Mouse (Mus musculus) heart, embryonic 12.5 days (tissue): ENCODE data around the gene Rpl10a. TPM values are rescaled to one million over a fixed set of nuclear protein-coding genes. Genes with fewer than 3 reads are reported as not detected.
A peak's percentile ranks its signal among the peaks of the same experiment; 100 is the strongest.

Experiments
- ATAC-seq: fragments of 200-750 bp; cut with Nextera tagmentation; 2 replicates; pipeline ENCODE4 v1.8.0; 2017; ENCODE audit warnings: moderate TSS enrichment, moderate library complexity; ENCODE audit not compliant: insufficient number of reproducible peaks, low FRiP score
- H3K27ac ChIP-seq: fragments of 300-500 bp; sonication (generic); 2 replicates; pipeline ENCODE4 v1.5.1; 2016; ENCODE audit warnings: mild to moderate bottlenecking, moderate library complexity; ENCODE audit not compliant: poor library complexity, severe bottlenecking
- H3K27me3 ChIP-seq: fragments of 300-500 bp; sonication (generic); replicated peaks from 2 replicates; pipeline ENCODE4 v1.6.1; 2016; ENCODE audit warnings: mild to moderate bottlenecking, moderate library complexity
- H3K36me3 ChIP-seq: fragments of 300-500 bp; sonication (generic); 2 replicates; pipeline ENCODE4 v1.6.1; 2016; ENCODE audit warnings: mild to moderate bottlenecking, moderate library complexity
- H3K4me1 ChIP-seq: fragments of 300-500 bp; sonication (generic); replicated peaks from 2 replicates; pipeline ENCODE4 v1.6.1; 2016; ENCODE audit warnings: mild to moderate bottlenecking
- H3K4me2 ChIP-seq: fragments of 300-500 bp; sonication (generic); 2 replicates; pipeline ENCODE4 v1.6.1; 2016; ENCODE audit warnings: mild to moderate bottlenecking, moderate library complexity
- H3K4me3 ChIP-seq: fragments of 300-500 bp; sonication (generic); 2 replicates; pipeline ENCODE4 v1.5.1; 2016; ENCODE audit warnings: mild to moderate bottlenecking
- H3K9ac ChIP-seq: fragments of 300-500 bp; sonication (generic); 2 replicates; pipeline ENCODE4 v1.6.1; 2016; ENCODE audit warnings: mild to moderate bottlenecking, moderate library complexity
- H3K9me3 ChIP-seq: fragments of 300-500 bp; sonication (generic); replicated peaks from 2 replicates; pipeline ENCODE4 v1.6.1; 2016; ENCODE audit warnings: mild to moderate bottlenecking, moderate library complexity
- WGBS: fragments of 180-500 bp; shearing (Covaris S2); methylation state at CpG from one replicate; pipeline ENCODE4 v1.1.7; 2016; 5-methylcytosine and 5-hydroxymethylcytosine counted together
- polyA plus RNA-seq: library from polyadenylated mRNA; unstranded; fragments of >200 nt; fragmentation: Nextera tagmentation; extraction: Ambion mirVana; gene quantifications from 2 replicates; pipeline ENCODE4 v1.2.1, GENCODE M21; 2016

The Rpl10a gene
- polyA plus RNA-seq, 1 experiment from 2014 or later, result 344 TPM

DNA sequence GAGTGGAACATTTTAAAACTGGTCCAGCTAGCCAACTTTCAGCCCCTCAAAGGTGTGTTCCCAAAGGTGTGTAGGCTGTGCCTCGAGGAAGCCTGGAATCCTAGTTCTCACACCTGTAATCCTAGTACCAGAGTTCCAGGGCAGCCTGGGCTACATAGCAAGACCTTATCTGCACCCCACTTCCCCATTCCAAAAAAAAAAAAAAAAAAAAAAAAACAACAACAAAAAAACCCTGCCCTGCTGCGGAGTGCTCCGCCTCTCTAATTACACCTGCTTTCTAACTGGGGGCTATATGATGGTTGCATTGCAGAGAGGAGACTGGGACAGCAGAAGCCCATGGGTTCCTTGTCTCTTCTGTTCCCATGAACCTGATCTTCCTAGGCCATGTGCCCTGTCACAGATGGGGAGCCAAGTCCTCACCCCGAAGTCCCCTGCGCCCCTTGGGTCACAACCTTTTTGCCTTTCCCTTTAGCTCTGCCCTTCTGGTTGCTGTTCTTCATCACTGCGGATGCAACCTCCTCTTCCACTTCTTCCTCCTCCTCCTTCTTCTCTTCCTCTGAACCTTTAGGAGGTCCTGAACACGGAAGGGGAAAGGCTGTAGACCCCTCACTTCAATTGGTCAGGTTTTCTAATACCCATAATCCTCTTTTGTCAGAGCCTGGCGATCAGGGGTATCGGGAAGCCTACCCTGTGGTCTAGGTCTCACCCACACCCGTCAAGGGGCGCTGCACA lies 33.8 kb downstream of the Rpl10a start:
- Histone ChIP-seq H3K9me3 (0 out of 2 replicates have a peak, but pooled peaks cover 4% of the 10 kb centered on the region), H3K4me3 (peak overlapping the region; percentile 46), H3K4me1 (peaks cover 32% of the 10 kb centered on the region), H3K36me3 (no peaks in the 10 kb centered on the region), H3K27me3 (peaks cover 73% of the 10 kb centered on the region), H3K4me2 (peak overlapping the region; percentile 74), H3K9ac (peak overlapping the region; percentile 65), H3K27ac (no peak overlapping the region)
- 31% methylated on average over 11 of the region's 11 CpGs for WGBS
- ATAC-seq, result no peak

DNA sequence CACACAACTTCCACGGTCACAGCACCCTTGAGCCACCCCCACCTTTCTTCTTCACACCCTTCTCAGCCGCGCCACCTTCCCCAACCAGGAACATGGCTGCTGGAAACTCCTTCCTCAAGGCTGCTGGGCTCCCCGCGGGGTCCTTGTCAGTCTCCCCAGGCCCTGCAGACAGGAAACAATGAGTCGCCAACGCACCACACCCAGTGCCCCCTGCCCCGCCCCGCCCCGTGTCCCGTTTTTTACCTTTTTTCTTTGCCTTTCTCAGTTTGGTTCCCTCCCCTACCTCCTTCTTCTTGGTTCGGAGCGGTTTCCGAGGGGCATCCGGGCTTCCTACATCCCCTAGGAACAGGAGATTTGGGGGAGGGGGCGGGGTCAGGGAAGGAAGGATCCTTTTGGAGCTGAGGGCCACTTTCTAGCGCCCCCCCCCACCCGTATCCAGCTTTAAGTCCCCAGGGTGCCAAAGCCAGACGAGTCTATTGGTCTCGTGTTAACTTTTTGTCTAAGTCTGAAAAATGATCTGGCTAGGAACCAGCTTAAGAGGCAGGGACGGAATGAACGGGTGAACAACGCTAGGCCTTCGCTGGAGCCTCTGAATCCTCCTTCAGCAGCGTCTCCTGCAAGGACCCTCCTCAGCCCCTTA lies 34.5 kb downstream of the Rpl10a start:
- H3K9ac ChIP-seq, result peak overlapping the region; percentile 65
- no peak for ATAC-seq
- 1% methylated on average over 25 of the region's 25 CpGs for WGBS
- H3K9me3 ChIP-seq, result 0 out of 2 replicates have a peak, but pooled peaks cover 4% of the 10 kb centered on the region
- H3K36me3 ChIP-seq, result no peaks in the 10 kb centered on the region
- peaks cover 32% of the 10 kb centered on the region for H3K4me1 ChIP-seq
- peak overlapping the region; percentile 46 for H3K4me3 ChIP-seq
- peaks cover 66% of the 10 kb centered on the region for H3K27me3 ChIP-seq
- no peak overlapping the region for H3K27ac ChIP-seq
- peak overlapping the region; percentile 74 for H3K4me2 ChIP-seq

DNA sequence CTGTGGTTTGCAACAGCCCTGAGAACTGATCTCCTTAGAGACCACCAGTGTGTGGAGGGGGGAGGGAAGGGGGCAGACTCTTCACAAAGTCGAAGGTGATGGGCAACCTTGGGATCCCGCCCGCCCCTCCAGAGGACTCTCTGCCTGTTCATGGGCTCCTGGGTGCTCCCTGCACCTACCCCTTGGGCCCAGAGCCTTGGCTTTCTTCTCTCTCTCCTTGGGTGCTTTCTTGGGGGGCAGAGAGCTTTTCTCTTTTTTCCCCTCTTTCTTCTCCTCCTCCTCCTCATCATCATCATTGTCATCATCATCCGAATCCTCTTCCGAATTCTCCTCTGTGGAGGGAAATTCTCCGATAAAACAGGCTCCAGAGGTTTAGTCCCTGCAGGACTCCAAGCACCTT lies 35.2 kb downstream of the Rpl10a start:
- ATAC-seq, result no peak
- Histone ChIP-seq H3K4me1 (peaks cover 35% of the 10 kb centered on the region), H3K9me3 (0 out of 2 replicates have a peak, but pooled peaks cover 4% of the 10 kb centered on the region), H3K4me3 (peak overlapping the region; percentile 46), H3K4me2 (peak overlapping the region; percentile 74), H3K9ac (peak overlapping the region; percentile 65; the same call in 1 of the 2 replicates), H3K36me3 (no peaks in the 10 kb centered on the region), H3K27me3 (peaks cover 59% of the 10 kb centered on the region), H3K27ac (no peak overlapping the region)
- 15% methylated on average over 6 of the region's 6 CpGs for WGBS

DNA sequence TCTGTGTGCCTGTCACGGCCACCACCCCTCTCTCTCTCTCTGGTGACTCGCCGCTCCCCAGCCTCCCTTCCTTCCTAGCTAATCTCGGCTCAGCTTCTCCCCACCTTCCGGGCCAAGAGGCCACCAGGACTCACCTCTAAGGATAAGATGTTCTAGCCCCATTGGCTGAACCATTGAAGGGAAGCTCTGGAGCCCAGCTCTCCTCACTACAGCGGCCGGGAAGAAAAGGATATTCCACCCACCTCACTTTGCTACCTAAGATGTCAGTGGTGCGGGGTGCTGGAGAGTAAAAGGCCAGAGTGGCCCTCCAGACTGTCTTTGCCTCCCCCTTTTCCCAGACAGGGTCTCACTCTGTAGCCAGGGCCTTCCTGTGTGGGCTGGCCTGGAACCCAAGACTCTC lies 36.9 kb downstream of the Rpl10a start, which contains the start of gene Tulp1:
Tulp1 (minus strand) TSS at position 101 of the 400 bp plus-strand sequence.
- Histone ChIP-seq H3K27ac (no peak within 1 kb of the TSS), H3K4me3 (peak within 1 kb of the TSS; percentile 41), H3K27me3 (peaks cover 44% of the 10 kb centered on the region), H3K4me1 (peaks cover 35% of the 10 kb centered on the region), H3K9me3 (no peaks in the 10 kb centered on the region), H3K9ac (peak within 1 kb of the TSS; percentile 69), H3K36me3 (no peaks in the 10 kb centered on the region), H3K4me2 (peak within 1 kb of the TSS; percentile 74)
- ATAC-seq, result no peak
- WGBS, result 19% methylated on average over 8 of the region's 8 CpGs

GRCm38 (mm10) chr17:28368449-28368848 lies 40.2 kb downstream of the Rpl10a start:
- Histone ChIP-seq H3K27me3 (peaks cover 35% of the 10 kb centered on the region), H3K36me3 (no peaks in the 10 kb centered on the region), H3K4me3 (no peak overlapping the region), H3K9ac (no peak overlapping the region), H3K4me2 (peak overlapping the region; percentile 37; the same call in 1 of the 2 replicates), H3K9me3 (no peaks in the 10 kb centered on the region), H3K27ac (no peak overlapping the region), H3K4me1 (peaks cover 22% of the 10 kb centered on the region)
- WGBS, result 3% methylated on average over 13 of the region's 13 CpGs
- no peak for ATAC-seq

- H3K4me2 ChIP-seq, result no peak overlapping the region
- H3K4me3 ChIP-seq, result no peak overlapping the region
- H3K27me3 ChIP-seq, result peaks cover 34% of the 10 kb centered on the region
- H3K27ac ChIP-seq, result no peak overlapping the region
- no peaks in the 10 kb centered on the region for H3K36me3 ChIP-seq
- no peak overlapping the region for H3K9ac ChIP-seq
- ATAC-seq, result no peak
- no peaks in the 10 kb centered on the region for H3K9me3 ChIP-seq
- 60% methylated on average over 5 of the region's 5 CpGs for WGBS
- peaks cover 16% of the 10 kb centered on the region for H3K4me1 ChIP-seq
Measured at GRCm38 (mm10) chr17:28369056-28369455, 40.8 kb downstream of the Rpl10a start.

GRCm38 (mm10) chr17:28371286-28371685 lies 43.0 kb downstream of the Rpl10a start:
- ATAC-seq, result no peak
- Histone ChIP-seq H3K27ac (no peak overlapping the region), H3K4me2 (no peak overlapping the region), H3K4me3 (no peak overlapping the region), H3K36me3 (no peaks in the 10 kb centered on the region), H3K27me3 (peaks cover 35% of the 10 kb centered on the region), H3K4me1 (peaks cover 12% of the 10 kb centered on the region), H3K9ac (no peak overlapping the region), H3K9me3 (no peaks in the 10 kb centered on the region)
- 63% methylated on average over 2 of the region's 2 CpGs for WGBS

- H3K9me3 ChIP-seq, result no peaks in the 10 kb centered on the region
- 76% methylated on average over 1 of the region's 1 CpGs for WGBS
- no peak overlapping the region for H3K4me2 ChIP-seq
- H3K36me3 ChIP-seq, result no peaks in the 10 kb centered on the region
- peaks cover 12% of the 10 kb centered on the region for H3K4me1 ChIP-seq
- no peak overlapping the region for H3K9ac ChIP-seq
- H3K27me3 ChIP-seq, result peaks cover 41% of the 10 kb centered on the region
- no peak overlapping the region for H3K4me3 ChIP-seq
- no peak overlapping the region for H3K27ac ChIP-seq
- no peak for ATAC-seq
Measured at GRCm38 (mm10) chr17:28371941-28372340, 43.7 kb downstream of the Rpl10a start.

DNA sequence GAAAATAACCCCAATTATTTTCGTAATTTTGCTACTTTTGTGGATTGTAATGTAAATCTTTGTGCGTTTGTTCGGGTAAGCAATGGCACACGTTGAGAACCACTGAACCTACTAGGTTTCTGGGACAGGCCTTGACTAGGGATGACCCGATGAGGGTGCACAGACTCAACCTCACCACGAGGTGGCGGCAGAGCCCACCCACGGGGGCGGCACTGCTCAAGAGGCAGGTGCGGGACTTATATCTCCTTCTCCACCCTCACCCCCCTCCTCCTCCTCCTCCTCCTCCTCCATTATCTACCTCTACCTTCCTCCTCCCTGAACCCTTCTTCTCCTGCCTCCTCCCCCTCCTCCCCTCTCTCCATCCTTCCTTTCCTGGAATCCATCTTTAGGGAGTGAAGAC lies 45.5 kb downstream of the Rpl10a start:
- no peaks in the 10 kb centered on the region for H3K9me3 ChIP-seq
- H3K4me3 ChIP-seq, result no peak overlapping the region
- H3K4me2 ChIP-seq, result no peak overlapping the region
- H3K9ac ChIP-seq, result no peak overlapping the region
- H3K27ac ChIP-seq, result no peak overlapping the region
- WGBS, result 14% methylated on average over 10 of the region's 10 CpGs
- peaks cover 8% of the 10 kb centered on the region for H3K4me1 ChIP-seq
- no peaks in the 10 kb centered on the region for H3K36me3 ChIP-seq
- no peak; the same call in 1 of the 2 replicates for ATAC-seq
- H3K27me3 ChIP-seq, result peaks cover 43% of the 10 kb centered on the region

DNA sequence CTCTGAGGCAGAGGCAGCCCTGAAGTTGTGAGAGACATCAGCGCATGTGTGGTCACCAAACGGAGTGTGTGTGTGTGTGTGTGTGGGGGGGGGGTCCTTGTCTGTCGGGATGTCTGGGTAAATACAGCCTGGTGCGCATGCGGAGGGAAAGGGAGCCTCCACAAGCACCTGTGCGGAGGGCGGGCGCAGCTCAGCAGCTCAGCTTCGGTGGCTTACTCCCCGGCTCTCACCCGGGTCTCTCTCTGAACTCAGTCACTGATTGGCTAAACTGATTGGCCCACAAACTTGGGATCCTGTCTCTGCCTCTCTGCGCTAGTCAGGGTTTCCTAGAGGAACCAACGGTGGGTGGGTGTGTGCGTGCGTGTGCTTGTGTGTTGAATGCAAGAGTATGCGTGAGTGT lies 46.2 kb downstream of the Rpl10a start:
- ATAC-seq, result no peak
- peak overlapping the region; percentile 10; the same call in 1 of the 2 replicates for H3K4me2 ChIP-seq
- peaks cover 8% of the 10 kb centered on the region for H3K4me1 ChIP-seq
- no peaks in the 10 kb centered on the region for H3K36me3 ChIP-seq
- no peaks in the 10 kb centered on the region for H3K9me3 ChIP-seq
- H3K4me3 ChIP-seq, result no peak overlapping the region
- H3K9ac ChIP-seq, result peak overlapping the region; percentile 7; the same call in 1 of the 2 replicates
- H3K27me3 ChIP-seq, result peaks cover 45% of the 10 kb centered on the region
- no peak overlapping the region for H3K27ac ChIP-seq
- WGBS, result 21% methylated on average over 16 of the region's 16 CpGs

GRCm38 (mm10) chr17:28375592-28376061 lies 47.4 kb downstream of the Rpl10a start:
- no peak overlapping the region for H3K27ac ChIP-seq
- peak; percentile 23; the same call in 1 of the 2 replicates for ATAC-seq
- no peaks in the 10 kb centered on the region for H3K36me3 ChIP-seq
- H3K4me1 ChIP-seq, result peaks cover 8% of the 10 kb centered on the region
- H3K4me3 ChIP-seq, result no peak overlapping the region
- H3K27me3 ChIP-seq, result peaks cover 49% of the 10 kb centered on the region
- WGBS, result 8% methylated on average over 17 of the region's 17 CpGs
- H3K9ac ChIP-seq, result no peak overlapping the region
- H3K4me2 ChIP-seq, result 0 out of 2 replicates have a peak overlapping the region, but pooled peaks have one; percentile 11
- no peaks in the 10 kb centered on the region for H3K9me3 ChIP-seq
